Mouse (Mus musculus) retina, adult 2 months (tissue): ENCODE measurements around the gene Crip2.

Experiments used
- DNase-seq: peaks from one replicate; pipeline ENCODE4 v3.0.0-alpha.2; 2012; ENCODE audit warnings: low read depth, low spot score

Gene Crip2

DNA sequence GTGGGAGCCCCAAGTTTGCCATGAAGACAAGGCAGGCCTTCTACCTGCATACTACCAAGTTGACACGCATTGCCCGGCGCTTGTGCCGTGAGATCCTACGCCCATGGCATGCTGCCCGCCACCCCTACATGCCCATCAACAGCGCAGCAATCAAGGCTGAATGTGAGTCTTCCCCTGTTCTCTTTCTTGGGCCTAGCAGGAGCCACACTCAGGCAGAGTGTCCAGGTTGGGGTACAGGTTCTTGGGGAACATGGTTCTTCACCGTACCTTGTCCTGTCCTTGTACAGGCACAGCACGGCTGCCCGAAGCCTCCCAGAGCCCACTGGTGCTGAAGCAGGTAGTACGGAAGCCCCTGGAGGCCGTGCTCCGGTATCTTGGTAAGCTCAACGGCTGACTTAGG lies 8.4 kb upstream of the Crip2 start:
- no peak for DNase-seq

DNA sequence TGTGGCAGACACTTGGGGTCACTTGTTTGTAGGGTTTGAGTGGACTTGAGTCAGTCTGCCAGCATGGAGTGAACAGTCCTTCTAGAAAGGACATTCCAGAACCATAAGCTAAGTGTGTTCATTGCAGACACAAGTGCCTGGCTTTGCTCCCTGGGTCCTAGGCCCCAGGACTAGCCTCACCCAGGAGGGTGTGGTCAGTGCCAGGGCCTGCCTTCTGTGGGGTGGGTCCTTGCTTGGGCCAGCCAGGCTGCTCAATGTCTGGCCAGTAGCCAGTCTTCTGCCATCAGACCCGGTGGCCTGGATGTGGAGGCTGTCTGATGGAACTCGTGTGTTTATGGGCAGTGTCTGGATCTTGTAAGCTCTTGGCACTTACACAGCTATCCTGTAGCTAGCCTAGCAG lies 7.5 kb upstream of the Crip2 start:
- DNase-seq: no peak

DNA sequence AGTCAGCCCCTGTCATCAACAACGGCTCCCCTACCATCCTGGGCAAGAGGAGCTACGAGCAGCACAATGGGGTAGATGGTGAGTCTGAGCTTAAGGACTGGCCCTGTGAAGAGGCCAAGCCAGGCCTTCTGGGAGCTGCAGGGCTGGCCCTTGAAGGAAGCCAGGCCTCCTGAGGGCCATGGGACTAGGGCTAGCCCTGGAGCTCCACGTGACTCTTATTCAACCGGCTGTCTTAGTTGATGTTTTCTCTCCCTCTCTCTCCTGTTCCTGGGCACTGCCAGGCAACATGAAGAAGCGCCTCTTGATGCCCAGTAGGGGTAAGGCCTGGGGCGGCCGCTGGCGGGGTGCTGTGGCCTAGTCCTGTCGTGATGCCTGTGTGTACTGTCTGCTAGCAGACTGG lies 6.8 kb upstream of the Crip2 start:
- DNase-seq: no peak

GRCm38 (mm10) chr12:113133861-113134403 lies 6.1 kb upstream of the Crip2 start:
- DNase-seq: no peak

DNA sequence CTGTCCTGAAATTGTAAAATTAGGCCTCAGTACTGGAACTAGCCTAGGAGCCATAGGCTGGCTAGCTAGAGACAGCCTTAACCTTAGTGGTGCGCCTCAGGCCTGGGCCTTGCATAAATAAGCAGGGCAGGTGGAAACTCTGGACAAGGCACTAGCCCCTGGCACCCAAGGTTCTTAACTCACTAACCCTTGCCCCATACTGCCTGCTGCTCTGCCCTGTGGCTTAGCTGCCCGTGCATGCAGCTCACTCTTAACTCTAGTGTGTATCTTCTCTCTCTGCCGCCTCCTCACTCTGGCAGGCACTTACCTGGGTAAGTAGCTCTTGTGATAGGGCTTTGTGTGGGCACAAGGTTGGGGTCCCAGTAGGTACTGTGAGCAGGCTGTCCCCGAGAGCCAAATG lies 5.5 kb upstream of the Crip2 start:
- no peak for DNase-seq

DNA sequence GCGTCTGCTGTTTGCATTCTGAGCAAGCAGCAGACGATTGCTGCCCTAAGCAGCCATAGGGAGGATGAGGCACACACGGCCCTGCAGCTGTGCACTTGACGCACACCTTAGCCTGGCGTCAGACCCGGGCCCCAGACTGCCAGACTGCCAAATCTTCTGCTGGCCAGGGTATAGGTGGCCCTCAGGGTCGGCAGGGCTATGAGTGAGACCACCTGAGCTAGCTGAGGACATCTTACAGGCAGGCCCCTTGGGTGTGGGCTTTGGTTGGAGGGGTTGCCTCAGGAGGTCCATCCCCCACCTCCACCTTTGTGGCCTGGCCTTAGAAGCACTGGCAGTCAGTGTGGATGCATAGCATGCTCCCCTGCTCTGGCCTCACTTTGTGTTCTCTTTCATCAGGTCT lies 4.6 kb upstream of the Crip2 start:
- no peak for DNase-seq

DNA sequence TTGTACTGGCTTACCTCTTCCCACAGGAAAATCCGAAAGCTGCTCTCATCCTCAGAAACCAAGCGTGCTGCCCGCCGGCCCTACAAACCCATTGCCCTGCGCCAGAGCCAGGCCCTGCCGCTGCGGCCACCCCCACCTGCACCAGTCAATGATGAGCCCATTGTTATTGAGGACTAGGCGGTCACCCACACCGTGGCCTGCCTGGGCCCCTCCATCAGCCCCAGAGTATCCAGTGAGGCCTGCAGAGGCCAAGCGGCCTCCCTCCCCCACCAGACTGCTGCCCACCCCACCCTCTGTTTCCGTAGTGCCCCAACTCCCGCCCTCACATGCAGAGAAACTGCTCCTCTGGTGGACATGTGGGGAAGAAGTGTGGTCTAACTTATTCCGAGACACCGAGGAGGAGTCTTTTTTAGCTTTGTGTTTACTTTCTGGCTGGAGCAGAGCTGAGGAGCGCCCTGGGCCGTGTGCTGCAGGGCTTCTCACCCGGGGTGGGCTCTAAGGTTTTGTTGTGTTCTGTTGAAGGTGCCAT lies 3.5 kb upstream of the Crip2 start:
- DNase-seq: no peak

GRCm38 (mm10) chr12:113137260-113138213 lies 2.5 kb upstream of the Crip2 start:
- no peak for DNase-seq

GRCm38 (mm10) chr12:113138291-113138690 lies 1.7 kb upstream of the Crip2 start:
- no peak for DNase-seq

- DNase-seq: no peak
Observed at GRCm38 (mm10) chr12:113138901-113139864, 853 bp upstream of the Crip2 start.

DNA sequence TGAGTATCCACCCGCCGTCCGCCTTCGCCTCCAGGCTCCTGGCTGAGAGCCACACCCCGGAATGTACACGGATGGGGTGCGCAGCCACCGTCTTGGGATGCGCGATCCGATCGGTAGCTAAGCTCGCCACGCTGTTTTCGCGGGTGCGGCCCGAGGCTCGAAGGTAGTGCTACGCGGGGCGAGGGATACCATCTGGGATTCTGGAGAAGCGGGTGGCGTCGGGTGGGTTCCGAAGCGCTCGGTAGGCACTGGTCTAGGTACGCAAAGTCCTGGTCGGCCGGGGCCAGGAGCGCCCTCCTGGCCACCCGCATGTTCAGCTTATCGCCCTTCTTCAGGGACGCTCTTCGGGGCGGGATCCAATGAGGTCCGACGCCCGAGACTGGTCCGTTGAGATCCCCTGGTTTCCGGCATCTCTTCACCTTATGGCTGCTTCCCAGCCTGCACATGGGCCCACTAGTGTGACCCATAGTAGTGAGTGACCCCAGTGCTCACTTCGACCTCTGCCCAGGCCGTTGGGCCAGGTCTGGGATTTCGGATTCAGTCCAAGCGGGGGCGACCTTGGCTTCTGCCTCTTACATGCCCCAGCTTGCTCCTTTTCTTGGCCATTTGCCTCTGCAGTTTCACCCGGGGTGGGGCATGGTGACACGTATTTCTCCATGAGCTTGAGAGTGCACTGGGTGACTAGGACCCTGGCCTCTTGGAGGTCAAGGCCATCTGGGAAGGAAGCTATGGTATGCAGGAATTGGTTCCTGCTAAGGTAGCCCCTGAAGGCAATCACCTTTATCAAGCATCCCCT lies 778 bp downstream of the Crip2 start:
- DNase-seq: no peak

DNA sequence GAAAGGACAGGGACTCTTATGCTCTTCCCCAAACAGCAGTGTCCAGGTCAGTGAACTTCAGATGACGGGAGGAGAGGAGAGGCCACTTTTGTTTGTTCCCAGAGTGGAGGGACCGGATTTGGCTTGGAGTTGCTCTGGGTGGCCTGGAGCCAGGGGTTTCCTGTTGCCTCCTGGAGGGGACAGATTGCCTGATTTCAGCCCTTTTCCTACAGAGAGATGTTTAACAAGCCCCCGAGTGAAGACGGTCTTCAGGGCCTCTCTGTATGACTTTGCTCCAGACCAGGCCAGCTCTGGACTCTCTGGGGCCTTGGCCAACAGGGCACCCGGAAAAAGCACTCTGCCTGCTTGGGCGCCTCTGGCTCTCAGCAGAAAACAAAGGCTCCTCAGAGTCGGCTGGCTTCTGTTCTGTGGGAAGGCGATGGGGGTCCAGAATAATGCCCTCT lies 1.5 kb downstream of the Crip2 start:
- no peak for DNase-seq

- DNase-seq: no peak
Observed at GRCm38 (mm10) chr12:113142021-113142975, 2.3 kb downstream of the Crip2 start.

DNA sequence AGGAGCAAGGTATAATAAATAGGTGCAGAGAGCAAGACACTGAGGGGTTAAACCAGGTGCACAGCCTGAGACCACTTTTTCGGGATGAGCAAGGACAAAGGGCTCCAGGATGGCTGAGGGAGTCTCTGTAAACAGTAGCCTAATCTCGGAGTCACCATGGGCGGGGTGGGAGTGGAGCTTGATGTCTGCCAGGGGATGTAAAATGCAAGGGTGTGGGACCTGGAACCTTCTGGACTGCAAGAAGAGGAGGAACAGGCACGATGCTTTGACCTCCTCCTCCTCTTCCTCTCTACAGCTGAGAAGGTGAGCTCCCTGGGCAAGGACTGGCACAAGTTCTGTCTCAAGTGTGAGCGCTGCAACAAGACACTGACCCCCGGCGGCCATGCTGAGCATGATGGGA lies 3.1 kb downstream of the Crip2 start:
- DNase-seq: no peak

DNA sequence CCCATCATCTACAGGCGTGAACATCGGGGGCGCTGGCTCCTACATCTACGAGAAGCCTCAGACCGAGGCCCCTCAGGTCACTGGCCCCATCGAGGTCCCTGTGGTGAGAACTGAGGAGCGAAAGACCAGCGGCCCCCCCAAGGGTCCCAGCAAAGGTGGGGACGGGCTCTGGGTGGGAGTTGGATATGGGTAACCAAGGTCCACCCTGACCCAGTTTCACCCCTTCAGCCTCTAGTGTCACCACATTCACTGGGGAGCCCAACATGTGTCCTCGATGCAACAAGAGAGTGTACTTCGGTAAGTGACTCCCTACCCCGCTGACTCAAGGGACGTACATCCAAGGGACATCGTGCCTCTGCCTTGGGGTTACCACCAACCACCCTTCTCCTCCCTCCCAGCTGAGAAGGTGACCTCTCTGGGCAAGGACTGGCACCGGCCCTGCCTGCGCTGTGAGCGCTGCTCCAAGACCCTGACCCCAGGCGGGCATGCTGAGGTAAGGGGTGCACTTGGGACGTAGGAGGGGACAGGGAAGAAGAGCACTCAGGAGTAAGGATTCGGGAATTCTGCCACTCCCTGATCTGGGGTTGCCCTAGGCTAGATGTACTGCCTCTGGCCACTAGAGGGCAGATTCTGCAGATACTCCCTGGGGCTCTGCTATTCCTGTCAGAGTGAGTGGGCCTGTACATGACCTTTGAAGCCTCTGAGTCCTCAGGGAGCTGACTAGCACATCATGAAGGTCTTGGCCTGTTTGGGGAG lies 4.1 kb downstream of the Crip2 start:
- DNase-seq: no peak

- DNase-seq: no peak
Observed at GRCm38 (mm10) chr12:113144886-113145285, 4.8 kb downstream of the Crip2 start.

- DNase-seq: no peak
Observed at GRCm38 (mm10) chr12:113145591-113145990, 5.6 kb downstream of the Crip2 start.

GRCm38 (mm10) chr12:113146112-113147057 lies 6.3 kb downstream of the Crip2 start, which contains the start of gene Crip1:
Gene Crip1 (plus strand): TSS chr12:113146316.
- peak; percentile 58 for DNase-seq
